Mouse (Mus musculus) T-cell, adult 2 months (primary cell): Measurements from ENCODE around the gene Gstt4.
"Not testable (repeated sequence)": the region's sequence is repeated elsewhere in the genome, so short reads cannot be mapped to it uniquely, and the experiment has no call there.

Experiments used
- DNase-seq: peaks from one replicate; pipeline ENCODE4 v3.0.0; 2022; ENCODE audit warnings: low spot score

Gstt4 gene

DNA sequence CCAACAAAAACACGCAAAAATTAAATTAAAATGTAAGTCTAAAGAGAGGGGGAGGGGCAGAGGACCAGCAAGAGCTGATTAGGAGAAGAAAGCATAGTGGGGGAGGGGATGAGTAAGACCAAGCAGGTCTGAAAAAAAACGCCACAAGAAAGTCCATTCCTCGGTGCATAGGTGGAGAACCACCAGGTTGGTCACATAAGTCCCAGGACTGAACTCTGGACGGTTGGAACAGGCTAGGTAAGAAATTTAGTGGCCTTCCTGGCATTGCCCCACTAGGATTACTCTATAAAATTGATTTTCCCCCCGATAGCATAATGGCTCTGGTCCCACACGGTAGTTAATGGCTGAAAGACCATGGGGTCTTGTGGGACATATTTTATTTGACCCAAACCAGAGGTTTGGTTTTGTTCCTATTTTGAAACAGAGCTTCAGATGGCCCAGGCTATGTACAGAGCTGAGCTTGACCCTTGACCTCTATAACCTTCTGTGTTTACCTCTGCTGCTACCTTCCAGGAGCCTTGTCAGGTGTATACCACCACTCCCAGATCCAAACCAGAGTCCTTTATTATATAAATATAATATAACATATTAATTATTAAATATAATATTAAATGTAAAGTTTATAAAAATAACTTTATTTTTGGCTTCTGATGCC, 33.1 kb downstream of the Gstt4 start:
- DNase-seq: no peak

DNA sequence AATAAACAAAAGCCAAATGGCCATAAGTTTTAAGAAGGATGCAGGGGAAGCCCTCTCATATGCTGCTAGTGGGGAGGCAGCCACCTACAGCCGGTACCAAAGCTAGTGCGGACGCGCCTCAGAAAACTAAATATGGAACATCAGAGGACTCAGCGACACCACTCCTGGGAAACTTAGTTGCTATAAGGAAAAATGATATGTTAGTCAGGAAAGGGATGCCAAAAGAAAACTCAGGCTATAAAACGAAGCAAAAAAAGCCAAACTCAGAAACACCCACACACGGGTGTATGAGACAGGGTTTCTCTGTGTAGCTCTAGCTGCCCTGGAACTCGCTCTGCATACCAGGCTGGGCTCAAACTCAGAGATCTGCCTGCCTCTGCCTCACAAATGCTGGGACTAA, 34.1 kb downstream of the Gstt4 start:
- no peak for DNase-seq

GRCm38 (mm10) chr10:75785442-75785841, 36.9 kb downstream of the Gstt4 start:
- no peak for DNase-seq

- DNase-seq: no peak
Observed at GRCm38 (mm10) chr10:75780769-75781578, 41.4 kb downstream of the Gstt4 start, which contains the start of the genes Gm20441 and Gstt3. Gene Gm20441, minus strand, starts transcription at chr10:75780954. Gene Gstt3, minus strand, starts transcription at chr10:75781414.

- no peak for DNase-seq
Observed at GRCm38 (mm10) chr10:75779206-75780174, 42.9 kb downstream of the Gstt4 start.

DNA sequence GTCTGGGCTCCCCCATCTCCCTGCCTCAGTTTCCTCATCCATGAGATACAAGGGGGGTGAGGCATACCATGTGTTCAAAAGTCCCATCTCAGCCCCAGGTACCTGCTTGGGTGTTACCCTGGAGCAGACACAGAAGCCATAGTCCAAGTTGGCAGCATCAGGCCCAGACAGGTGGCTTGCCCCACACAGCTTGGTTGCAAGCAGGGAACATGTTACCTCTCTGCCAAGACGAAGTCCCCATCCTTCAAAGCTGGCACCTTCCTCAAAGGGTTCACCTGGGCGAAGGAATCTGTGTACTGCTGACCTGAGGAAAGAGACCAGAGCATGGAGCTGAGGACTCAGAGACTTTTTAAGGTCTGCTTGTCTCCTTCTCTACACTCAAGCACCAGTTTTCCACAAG, 44.5 kb downstream of the Gstt4 start:
- no peak for DNase-seq

- no peak for DNase-seq
Observed at GRCm38 (mm10) chr10:75776562-75776961, 45.8 kb downstream of the Gstt4 start.

DNA sequence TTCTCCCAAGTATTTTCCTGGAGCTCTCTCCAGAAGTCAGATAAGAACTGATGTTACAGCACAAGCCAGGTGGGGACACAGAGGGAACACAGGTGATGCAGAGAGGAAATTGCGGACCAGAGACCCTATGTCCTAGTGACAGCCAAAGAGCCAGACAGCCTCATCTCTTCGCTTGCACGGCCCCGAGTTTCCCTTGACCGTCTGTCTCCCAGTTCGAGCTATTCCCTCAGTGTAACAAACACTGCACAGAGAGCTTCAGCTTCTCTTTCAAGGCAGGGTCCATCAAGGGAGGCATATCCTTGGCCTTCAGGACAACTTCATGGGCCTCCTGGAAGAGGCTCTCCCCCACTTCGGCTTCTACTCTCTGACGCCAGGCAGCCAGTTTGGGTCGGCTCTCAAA, 47.8 kb downstream of the Gstt4 start:
- no peak for DNase-seq

GRCm38 (mm10) chr10:75774102-75774501, 48.2 kb downstream of the Gstt4 start:
- DNase-seq: no peak

GRCm38 (mm10) chr10:75772795-75773664, 49.3 kb downstream of the Gstt4 start, which contains the start of gene Ddt:
Gene Ddt, minus strand, starts transcription at chr10:75773414.
- DNase-seq: peak; percentile 85

GRCm38 (mm10) chr10:75767756-75768155, 54.6 kb downstream of the Gstt4 start:
- not testable (repeated sequence) for DNase-seq

DNA sequence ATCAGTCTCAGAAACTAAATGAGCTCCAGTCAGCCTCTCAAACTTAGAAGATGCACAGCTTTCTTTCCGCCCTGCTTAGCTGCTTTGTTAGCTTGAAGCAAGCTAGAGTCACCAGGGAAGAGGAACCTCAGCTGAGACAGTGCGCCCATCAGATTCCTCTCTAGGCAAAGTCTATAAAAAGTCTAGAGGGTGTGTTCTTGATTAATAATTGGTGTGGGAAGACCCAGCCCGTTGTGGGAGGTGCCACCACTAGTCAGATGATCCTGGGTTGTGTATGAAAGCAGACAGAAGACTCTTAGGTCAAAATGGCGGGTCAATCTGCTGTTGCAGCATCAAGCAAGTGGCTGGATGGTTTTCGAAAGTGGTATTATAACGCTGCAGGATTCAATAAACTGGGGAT, 55.5 kb downstream of the Gstt4 start:
- no peak for DNase-seq
